8 mouse cellular contexts compared by ENCODE assay signal in genomic region chr16:49856661-49857060, GRCm38 (mm10). TPM values are rescaled to one million over a fixed set of nuclear protein-coding genes. Genes with fewer than 3 reads are reported as not detected.
DNase-seq lines count a peak whose midpoint lies in the region; ATAC-seq and TF ChIP-seq lines count a peak whose summit lies in the region.

No protein-coding gene starts in this region.

- TF ChIP-seq CTCF in thymus, adult 2 months (IDR thresholded peaks at IDR 0.05; ENCODE audit: borderline replicate concordance, control insufficient read depth, extremely low read depth, insufficient read depth, low read length, poor library complexity), result no peak

- peak overlapping the region; percentile 83; the same call in 1 of the 2 replicates for H3K9ac ChIP-seq in limb, embryonic 15.5 days
- H3K9ac ChIP-seq in stomach, embryonic 16.5 days (ENCODE audit: low read length), result peak overlapping the region; percentile 97

- peak overlapping the region; percentile 92 for H3K4me3 ChIP-seq in erythroblast, embryonic 14.5 days (replicated peaks)
- peak overlapping the region; percentile 59; the same call in 1 of the 2 replicates for H3K4me3 ChIP-seq in thymus, adult 2 months (ENCODE audit: control insufficient read depth, insufficient read depth, low read length)
- H3K4me3 ChIP-seq in limb, embryonic 15.5 days, result peak overlapping the region; percentile 90
- H3K4me3 ChIP-seq in stomach, embryonic 16.5 days (replicated peaks; ENCODE audit: low read length), result peak overlapping the region; percentile 88

- peak overlapping the region; percentile 71 for H3K4me2 ChIP-seq in limb, embryonic 15.5 days
- peak overlapping the region; percentile 78 for H3K4me2 ChIP-seq in stomach, embryonic 16.5 days (ENCODE audit: low read depth, low read length)

- peaks cover 62% of the 10 kb centered on the region for H3K36me3 ChIP-seq in erythroblast, embryonic 14.5 days (ENCODE audit: control insufficient read depth)
- H3K36me3 ChIP-seq in thymus, adult 2 months (ENCODE audit: control insufficient read depth, insufficient read depth, low read length), result peaks cover 15% of the 10 kb centered on the region
- no peaks in the 10 kb centered on the region; the same call in 1 of the 2 replicates for H3K36me3 ChIP-seq in limb, embryonic 15.5 days
- H3K36me3 ChIP-seq in stomach, embryonic 16.5 days (ENCODE audit: control insufficient read depth, insufficient read depth, low read length), result no peaks in the 10 kb centered on the region

- ATAC-seq in erythroblast, adult 5-6 weeks (replicated peaks; ENCODE audit: low FRiP score, poor library complexity, severe bottlenecking), result no peak
- ATAC-seq in limb, embryonic 15.5 days (ENCODE audit: insufficient number of reproducible peaks, low FRiP score, low TSS enrichment, low read depth), result no peak
- ATAC-seq in stomach, embryonic 16.5 days (ENCODE audit: insufficient read depth, low FRiP score), result no peak

- peak overlapping the region; percentile 81; the same call in 1 of the 2 replicates for H3K27ac ChIP-seq in thymus, adult 2 months (ENCODE audit: control insufficient read depth, insufficient read depth, low read length)
- no peak overlapping the region for H3K27ac ChIP-seq in limb, embryonic 15.5 days
- H3K27ac ChIP-seq in stomach, embryonic 16.5 days (ENCODE audit: low read length), result peak overlapping the region; percentile 99; the same call in 1 of the 2 replicates

- no peak for TF ChIP-seq POLR2A in thymus, adult 2 months (IDR thresholded peaks at IDR 0.05; ENCODE audit: control insufficient read depth, extremely low read depth, insufficient read depth, low read length, poor library complexity)

- H3K4me1 ChIP-seq in erythroblast, embryonic 14.5 days (ENCODE audit: control insufficient read depth), result peaks cover 71% of the 10 kb centered on the region
- H3K4me1 ChIP-seq in thymus, adult 2 months (replicated peaks; ENCODE audit: control insufficient read depth, insufficient read depth, low read length), result peaks cover 14% of the 10 kb centered on the region
- H3K4me1 ChIP-seq in limb, embryonic 15.5 days, result peaks cover 5% of the 10 kb centered on the region
- peaks cover 20% of the 10 kb centered on the region for H3K4me1 ChIP-seq in stomach, embryonic 16.5 days (ENCODE audit: control insufficient read depth, insufficient read depth, low read length)

- no peak for DNase-seq in thymus, adult 2 months
- DNase-seq in thymus, adult 18-20 months, result no peak
- no peak for DNase-seq in spleen, adult 12 weeks (ENCODE audit: low spot score)
- DNase-seq in layer of hippocampus, adult 8-10 months (ENCODE audit: low spot score in 2 of 2), result no peak

- no peaks in the 10 kb centered on the region for H3K27me3 ChIP-seq in erythroblast, embryonic 14.5 days (ENCODE audit: control insufficient read depth)
- no peaks in the 10 kb centered on the region for H3K27me3 ChIP-seq in thymus, adult 2 months (ENCODE audit: control insufficient read depth, insufficient read depth, low read length)
- no peaks in the 10 kb centered on the region for H3K27me3 ChIP-seq in limb, embryonic 15.5 days
- H3K27me3 ChIP-seq in stomach, embryonic 16.5 days (ENCODE audit: control insufficient read depth, insufficient read depth, low read length), result no peaks in the 10 kb centered on the region

- WGBS in thymus, adult 2 months, result under 1% methylated on average over 8 of the region's 8 CpGs
- 16% methylated on average over 8 of the region's 8 CpGs for WGBS in limb, embryonic 15.5 days
- WGBS in stomach, embryonic 16.5 days, result 14% methylated on average over 8 of the region's 8 CpGs

- H3K9me3 ChIP-seq in erythroblast, embryonic 14.5 days (ENCODE audit: control insufficient read depth, low read length), result no peaks in the 10 kb centered on the region
- no peaks in the 10 kb centered on the region for H3K9me3 ChIP-seq in limb, embryonic 15.5 days
- no peaks in the 10 kb centered on the region for H3K9me3 ChIP-seq in stomach, embryonic 16.5 days (replicated peaks; ENCODE audit: control insufficient read depth, low read length)

RNA-seq across cellular contexts. Expression of gene Cd47, which starts 56.3 kb away (rescaled TPM):
- 19.2 and 22.4 TPM in 2 replicates for polyA plus RNA-seq in erythroblast, embryonic 14.5 days (2012)
- total RNA-seq in erythroblast, adult 5-6 weeks (2015; ENCODE audit: low replicate concordance), result 738 and 836 TPM in 2 replicates
- 851 and 940 TPM in 2 replicates for total RNA-seq in erythroblast, adult 5-6 weeks (2017; ENCODE audit: low replicate concordance)
- polyA plus RNA-seq in thymus, adult 2 months (2012; rRNA removed), result 112 and 127 TPM in 2 replicates
- polyA plus RNA-seq in limb, embryonic 15.5 days (2015; fragmentation: Nextera tagmentation; extraction: Ambion mirVana), result 103 and 106 TPM in 2 replicates
- polyA plus RNA-seq in stomach, embryonic 16.5 days (2015; fragmentation: Nextera tagmentation; extraction: Ambion mirVana), result 80.0 and 94.9 TPM in 2 replicates
- total RNA-seq in layer of hippocampus, adult 8-10 months (2022), result 100 to 1,000 TPM; 206 to 235 (median 218) TPM
